Mouse (Mus musculus) spleen, postnatal 10 days (tissue): ENCODE measurements around the gene Ankrd6.

Experiments used
- DNase-seq, 2 experiments: peaks; one replicate each; pipeline ENCODE4 v3.0.0; 2021 to 2022; ENCODE audit warnings: low spot score in 2 of 2

Gene Ankrd6

DNA sequence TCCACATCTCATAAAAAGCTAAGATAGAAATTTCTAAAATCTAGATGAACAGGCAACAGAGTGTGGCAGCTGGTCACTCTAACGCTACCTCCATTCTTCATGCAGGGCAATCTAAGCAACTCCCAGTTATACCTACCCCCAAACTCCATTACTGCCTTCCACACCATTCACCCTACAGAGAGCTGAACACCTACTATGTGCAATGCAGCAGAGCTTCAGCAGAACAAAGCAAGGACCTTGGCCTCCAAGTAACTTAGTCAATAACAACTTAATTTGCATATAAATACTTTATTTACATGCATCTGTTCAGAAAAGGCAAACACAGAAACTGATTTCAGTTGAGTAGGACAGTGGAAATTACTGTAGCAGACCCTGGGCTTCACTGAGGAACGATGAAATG is 44.7 kb downstream of the Ankrd6 start:
- no peak for DNase-seq

- DNase-seq = no peak
Measured at GRCm38 (mm10) chr4:32905381-32905780, 45.3 kb downstream of the Ankrd6 start.

- DNase-seq = no peak
Measured at GRCm38 (mm10) chr4:32903826-32904225, 46.8 kb downstream of the Ankrd6 start.

- DNase-seq = no peak
Measured at GRCm38 (mm10) chr4:32899051-32899450, 51.6 kb downstream of the Ankrd6 start.

- DNase-seq = no peak
Measured at GRCm38 (mm10) chr4:32891341-32891740, 59.3 kb downstream of the Ankrd6 start.

- DNase-seq = no peak
Measured at GRCm38 (mm10) chr4:32890735-32891098, 59.9 kb downstream of the Ankrd6 start.

- no peak for DNase-seq
Measured at GRCm38 (mm10) chr4:32889996-32890734, 60.5 kb downstream of the Ankrd6 start.

GRCm38 (mm10) chr4:32889246-32889645 is 61.4 kb downstream of the Ankrd6 start:
- DNase-seq = no peak

DNA sequence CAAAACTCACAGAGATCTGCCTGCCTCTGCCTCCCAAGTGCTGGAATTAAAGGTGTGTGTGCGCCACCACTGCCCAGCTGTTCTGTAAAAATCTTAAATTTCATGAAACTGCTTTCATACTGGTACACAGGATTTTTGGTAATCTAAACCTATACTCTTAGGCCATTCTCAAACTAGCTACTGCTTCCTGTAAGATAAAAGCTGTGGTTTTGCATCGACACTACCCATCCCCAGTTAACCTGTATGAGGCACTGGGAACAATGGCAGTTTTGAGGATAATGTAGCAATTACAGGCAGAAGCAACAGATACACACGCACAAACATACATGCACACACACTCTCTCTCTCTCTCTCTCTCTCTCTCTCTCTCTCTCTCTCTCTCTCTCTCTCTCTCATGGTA is 64.2 kb downstream of the Ankrd6 start:
- no peak for DNase-seq

DNA sequence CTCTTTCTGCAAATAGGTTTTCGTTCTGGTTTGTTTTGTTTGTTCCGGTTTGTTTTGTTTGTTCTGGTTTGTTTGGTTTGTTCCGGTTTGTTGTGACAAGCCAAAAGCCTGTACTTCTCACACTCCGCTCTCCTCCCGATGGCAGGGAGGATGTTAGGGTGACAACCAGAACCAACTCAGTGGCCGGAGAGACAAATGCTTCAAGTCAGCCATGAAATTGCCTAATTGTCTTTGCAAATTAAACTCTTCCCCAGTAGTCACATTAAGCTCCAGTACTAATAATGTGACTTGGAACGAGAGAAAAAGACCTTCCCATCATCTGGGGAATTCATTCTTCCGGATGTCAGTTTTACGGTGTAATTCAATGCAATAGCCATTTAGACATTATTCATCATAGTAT is 66.0 kb downstream of the Ankrd6 start:
- no peak for DNase-seq

DNA sequence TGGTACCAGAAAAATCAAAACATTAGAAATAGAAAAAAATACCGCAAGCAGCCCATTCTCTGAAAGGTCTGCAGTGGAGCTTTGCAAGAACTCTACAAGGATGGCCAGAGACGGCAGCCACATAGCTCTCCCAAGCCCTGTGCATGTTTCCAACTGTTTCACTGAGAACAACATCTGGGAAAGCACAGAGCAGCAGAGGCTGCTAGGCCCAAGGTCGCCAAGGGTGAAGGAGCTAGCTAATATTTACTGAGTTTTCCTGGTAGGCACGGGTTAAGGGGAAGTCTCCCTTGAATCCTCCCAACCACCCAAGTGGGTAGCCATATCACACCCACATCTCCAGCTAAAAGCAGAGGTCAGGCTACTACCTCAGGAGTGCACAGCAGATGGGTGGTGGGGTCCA is 69.6 kb downstream of the Ankrd6 start:
- DNase-seq = no peak

- no peak for DNase-seq
Measured at GRCm38 (mm10) chr4:32874669-32875068, 76.0 kb downstream of the Ankrd6 start.

- no peak for DNase-seq
Measured at GRCm38 (mm10) chr4:32872189-32872749, 78.4 kb downstream of the Ankrd6 start.

- DNase-seq = no peak
Measured at GRCm38 (mm10) chr4:32869370-32869769, 81.3 kb downstream of the Ankrd6 start.

DNA sequence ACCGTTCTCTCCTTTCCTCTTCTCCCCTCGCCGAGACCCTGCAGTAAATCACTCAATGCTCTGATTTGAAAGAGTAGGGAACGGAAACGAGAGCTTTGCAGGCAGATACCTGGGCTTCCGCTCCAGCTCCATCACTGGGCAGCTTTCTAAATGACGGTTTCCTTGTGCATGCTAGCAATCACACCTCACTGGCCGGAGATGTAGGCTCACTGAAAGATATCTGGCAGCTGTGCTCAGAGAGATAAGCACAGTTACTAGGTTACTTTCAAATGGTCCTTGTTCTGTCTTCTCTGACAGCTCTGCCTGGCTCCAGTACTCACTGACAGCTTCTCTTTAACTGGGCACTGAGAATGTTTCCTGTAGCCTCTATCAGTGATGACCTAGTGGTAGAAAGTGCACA is 81.8 kb downstream of the Ankrd6 start:
- DNase-seq = no peak

- DNase-seq = no peak
Measured at GRCm38 (mm10) chr4:32868437-32868836, 82.2 kb downstream of the Ankrd6 start.

GRCm38 (mm10) chr4:32867460-32867859 is 83.2 kb downstream of the Ankrd6 start:
- peak in 1 of 2 experiments; percentile 53 for DNase-seq

- no peak for DNase-seq
Measured at GRCm38 (mm10) chr4:32864867-32865242, 85.8 kb downstream of the Ankrd6 start.

- no peak for DNase-seq
Measured at GRCm38 (mm10) chr4:32864131-32864866, 86.3 kb downstream of the Ankrd6 start.

- no peak for DNase-seq
Measured at GRCm38 (mm10) chr4:32863447-32864130, 87.1 kb downstream of the Ankrd6 start.

DNA sequence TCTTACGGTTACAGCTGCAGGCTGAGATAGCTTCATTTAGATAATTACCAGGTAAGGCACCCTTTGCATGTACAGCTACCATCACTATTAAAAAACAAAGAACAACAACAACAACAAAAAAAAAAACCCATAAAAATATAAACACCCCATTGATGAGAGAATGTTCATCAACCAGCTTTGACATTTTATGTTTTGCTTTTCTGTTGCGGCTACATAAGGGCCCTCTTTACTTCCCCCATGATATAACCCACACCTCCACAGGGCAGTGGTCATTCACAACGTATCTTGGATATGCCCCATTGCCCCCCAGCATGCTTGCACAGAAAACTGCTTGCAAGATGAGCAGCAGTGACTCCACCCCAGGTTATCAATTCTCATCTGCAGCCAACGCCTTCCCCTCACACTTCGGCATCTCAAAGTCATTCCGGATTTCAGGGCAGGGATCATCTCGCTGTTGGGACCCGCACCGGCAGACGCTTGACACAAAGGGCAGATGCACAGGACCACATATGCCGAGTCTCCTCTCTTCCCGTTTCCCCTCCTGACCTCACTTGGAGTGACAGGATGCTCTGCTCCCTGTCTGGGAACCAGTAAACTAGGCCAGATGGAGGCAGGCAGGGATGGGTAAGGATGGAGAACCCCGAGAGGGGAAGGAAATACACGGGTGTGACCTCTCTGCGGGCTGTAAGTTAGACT is 87.7 kb downstream of the Ankrd6 start:
- peak in 1 of 2 experiments; percentile 22 for DNase-seq
